Mouse (Mus musculus) neural tube, embryonic 10.5 days (tissue): ENCODE data around the gene Brms1l.

ENCODE experiments used
- DNase-seq: peaks from one replicate; pipeline ENCODE4 v3.0.0-alpha.2; 2017; ENCODE audit warnings: low spot score; ENCODE audit errors: extremely low spot score

Brms1l gene

GRCm38 (mm10) chr12:55859409-55860349, 23.6 kb downstream of the Brms1l start:
- no peak for DNase-seq

DNA sequence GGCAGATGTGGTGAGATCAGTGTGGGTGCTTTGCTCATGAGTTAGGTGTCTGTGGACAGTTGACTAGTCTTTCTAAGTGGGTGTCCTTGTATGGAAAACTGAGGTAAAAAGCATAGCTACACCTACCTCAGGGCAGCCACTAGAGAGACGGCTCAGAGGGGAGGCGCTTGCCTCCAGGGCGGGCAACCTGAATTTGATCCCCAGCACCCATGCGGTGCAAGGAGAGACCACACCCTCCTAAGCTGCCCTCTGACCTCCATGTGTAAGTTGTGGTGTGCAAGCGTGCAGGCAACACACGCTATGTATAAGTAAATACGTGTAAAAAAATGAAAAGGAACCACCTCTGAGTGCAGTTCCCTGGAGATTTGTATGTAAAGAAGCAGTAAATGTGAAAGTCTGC, 24.5 kb downstream of the Brms1l start:
- no peak for DNase-seq

DNA sequence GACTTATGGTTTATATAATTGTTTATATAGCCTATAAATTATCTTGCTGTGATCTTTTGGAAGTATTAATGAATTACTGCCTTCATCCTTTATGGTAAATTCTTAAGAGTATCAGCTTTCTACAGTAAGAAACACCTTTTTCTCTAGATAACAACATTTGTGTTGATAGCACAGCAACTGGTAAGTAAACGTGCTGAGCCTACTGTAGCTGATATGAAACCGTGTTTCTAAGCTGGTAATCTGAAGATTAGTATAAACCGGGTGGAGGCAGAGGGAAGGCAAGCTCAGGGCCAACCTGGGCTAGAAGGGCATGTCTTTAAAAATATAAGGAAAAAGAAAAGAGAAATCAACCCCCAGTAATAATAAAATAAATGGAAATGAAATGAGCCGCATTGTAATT, 31.6 kb downstream of the Brms1l start:
- no peak for DNase-seq

GRCm38 (mm10) chr12:55869622-55870322, 33.6 kb downstream of the Brms1l start:
- DNase-seq = no peak

DNA sequence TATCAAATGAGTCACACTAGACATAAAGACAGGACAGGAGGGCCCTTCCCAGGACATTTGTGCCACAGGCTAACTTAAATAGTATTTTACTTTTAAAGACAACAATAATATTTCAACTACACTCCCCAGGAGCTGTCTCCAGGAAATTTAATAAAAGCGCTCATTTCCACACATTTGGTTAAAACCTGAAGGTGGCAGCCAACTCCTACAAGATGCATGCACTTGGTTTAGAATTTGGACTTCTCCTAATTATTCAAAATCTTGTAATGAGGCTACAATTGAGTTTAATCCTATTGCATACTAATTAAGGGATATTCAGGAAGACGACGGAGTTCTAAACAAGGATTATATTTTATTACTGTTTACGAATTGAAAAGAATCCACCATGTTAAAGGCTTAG, 49.3 kb downstream of the Brms1l start:
- DNase-seq = no peak

DNA sequence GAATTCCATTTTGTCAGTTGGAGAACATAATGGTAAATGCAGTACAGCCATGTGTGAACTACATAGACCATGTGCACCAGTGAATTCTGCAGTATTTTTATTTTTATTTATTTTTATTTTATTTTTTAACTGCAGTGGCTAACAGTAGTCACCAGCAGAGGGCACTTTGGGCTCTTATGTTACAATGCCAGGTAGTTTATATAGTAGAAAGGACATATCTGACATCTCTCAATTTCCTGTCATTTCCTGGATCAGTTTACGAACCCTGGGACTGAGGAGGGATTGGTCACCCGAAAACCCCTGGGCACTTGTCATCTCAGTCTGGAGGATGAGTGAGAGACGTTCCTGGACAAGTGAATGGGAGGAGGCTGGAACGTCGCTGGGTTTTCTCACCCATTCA, 52.4 kb downstream of the Brms1l start:
- DNase-seq = no peak

- no peak for DNase-seq
Measured at GRCm38 (mm10) chr12:55904801-55905200, 68.7 kb downstream of the Brms1l start.

DNA sequence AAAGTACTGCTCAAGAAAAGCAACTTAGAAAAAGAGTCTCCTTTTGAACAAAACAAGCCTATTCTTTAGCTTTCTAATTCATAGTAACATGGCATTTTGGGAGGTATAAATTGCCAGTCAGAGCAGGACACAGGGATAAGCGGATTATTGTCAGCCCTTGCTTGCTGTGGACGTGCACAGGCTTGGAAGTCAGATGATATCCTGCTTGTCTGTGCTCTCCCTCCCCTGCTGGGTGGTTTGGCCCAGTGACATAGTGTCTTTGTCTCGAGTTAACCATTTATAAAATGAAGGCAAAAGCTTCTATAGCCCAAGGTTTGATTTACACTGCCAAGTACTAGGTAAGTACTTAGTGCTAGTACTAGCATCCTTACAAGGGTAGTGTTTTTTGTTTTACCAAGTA, 76.0 kb downstream of the Brms1l start:
- no peak for DNase-seq

DNA sequence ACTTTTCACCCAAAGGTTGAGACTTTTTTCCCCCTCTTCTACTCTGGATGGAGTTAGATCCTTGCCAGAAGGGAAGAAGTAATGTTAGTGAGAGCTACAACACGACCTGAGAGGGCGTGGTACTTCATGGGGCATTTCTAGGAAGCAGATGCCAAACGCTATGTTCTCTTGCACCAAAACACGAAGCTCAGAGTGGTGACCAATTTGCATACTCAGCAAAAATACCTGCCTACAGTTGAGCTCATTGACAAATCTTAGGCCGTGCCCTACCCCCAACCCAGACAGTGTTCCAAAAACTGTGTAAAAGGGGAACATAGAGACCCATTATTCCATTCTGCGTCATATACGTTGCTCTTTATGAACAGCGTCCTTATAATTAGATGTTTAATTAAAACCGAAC, 77.1 kb downstream of the Brms1l start:
- DNase-seq = no peak

- no peak for DNase-seq
Measured at GRCm38 (mm10) chr12:55916250-55916649, 80.1 kb downstream of the Brms1l start.

GRCm38 (mm10) chr12:55917020-55917419, 80.9 kb downstream of the Brms1l start:
- DNase-seq = no peak
